Mouse (Mus musculus) kidney, postnatal 0 days (tissue): ENCODE results near the gene Srsf3. TPM values are rescaled to one million over a fixed set of nuclear protein-coding genes. Genes with fewer than 3 reads are reported as not detected.

Source experiments
- ATAC-seq: fragments of 200-750 bp; cut with Nextera tagmentation; replicated peaks from 2 replicates; pipeline ENCODE4 v1.8.0; 2017; ENCODE audit warnings: low read depth, moderate number of reproducible peaks, moderate TSS enrichment, moderate library complexity; ENCODE audit not compliant: low FRiP score
- DNase-seq: peaks from one replicate; pipeline ENCODE4 v3.0.0-alpha.2; 2016; ENCODE audit warnings: low spot score
- H3K27ac ChIP-seq: fragments of 300-500 bp; sonication (generic); 2 replicates; pipeline ENCODE4 v1.5.1; 2014; ENCODE audit warnings: mild to moderate bottlenecking
- H3K27me3 ChIP-seq: fragments of 300-500 bp; sonication (generic); 2 replicates; pipeline ENCODE4 v1.6.1; 2014; ENCODE audit warnings: low read length, mixed read lengths; ENCODE audit not compliant: insufficient read depth
- H3K36me3 ChIP-seq: fragments of 300-500 bp; sonication (generic); 2 replicates; pipeline ENCODE4 v1.6.1; 2014; ENCODE audit warnings: low read length, mixed read lengths; ENCODE audit not compliant: insufficient read depth
- H3K4me1 ChIP-seq: fragments of 300-500 bp; sonication (generic); replicated peaks from 2 replicates; pipeline ENCODE4 v1.6.1; 2014; ENCODE audit warnings: antibody characterized with exemption, low read length, mixed read lengths; ENCODE audit not compliant: insufficient read depth
- H3K4me2 ChIP-seq: fragments of 300-500 bp; sonication (generic); 2 replicates; pipeline ENCODE4 v1.6.1; 2014; ENCODE audit warnings: mild to moderate bottlenecking, low read length, moderate library complexity, mixed read lengths
- H3K4me3 ChIP-seq: fragments of 300-500 bp; sonication (generic); replicated peaks from 2 replicates; pipeline ENCODE4 v1.5.1; 2014; ENCODE audit warnings: low read depth, low read length
- H3K9ac ChIP-seq: fragments of 300-500 bp; sonication (generic); 2 replicates; pipeline ENCODE4 v1.6.1; 2014; ENCODE audit warnings: low read depth, low read length
- H3K9me3 ChIP-seq: fragments of 300-500 bp; sonication (generic); replicated peaks from 2 replicates; pipeline ENCODE4 v1.6.1; 2016; ENCODE audit warnings: low read length, inconsistent platforms, mixed read lengths
- CTCF ChIP-seq: IDR thresholded peaks from 2 replicates; pipeline ENCODE4 v1.5.1; 2016; ENCODE audit warnings: antibody characterized with exemption, low read depth, mild to moderate bottlenecking, moderate library complexity
- WGBS: fragments of 180-500 bp; shearing (Covaris S2); extraction: QIAGEN DNeasy Blood & Tissue Kit; methylation state at CpG from one replicate; pipeline ENCODE4 v1.1.7; 2014; 5-methylcytosine and 5-hydroxymethylcytosine counted together
- polyA plus RNA-seq: library from polyadenylated mRNA; unstranded; fragments of >200 nt; fragmentation: Nextera tagmentation; extraction: Ambion mirVana; gene quantifications from 2 replicates; pipeline ENCODE4 v1.2.1, GENCODE M21; 2015

Srsf3 gene
- polyA plus RNA-seq: 456 and 496 TPM in 2 replicates

GRCm38 (mm10) chr17:29032274-29033069 lies at the start of gene Srsf3:
Gene Srsf3 (plus strand): TSS chr17:29032628.
- TF ChIP-seq CTCF: no peak
- Histone ChIP-seq H3K4me2 (peak within 1 kb of the TSS; percentile 78), H3K27ac (peak within 1 kb of the TSS; percentile 99), H3K9me3 (no peaks in the 10 kb centered on the region), H3K27me3 (no peaks in the 10 kb centered on the region), H3K4me3 (peak within 1 kb of the TSS; percentile 88), H3K4me1 (0 out of 2 replicates have a peak, but pooled peaks cover 3% of the 10 kb centered on the region), H3K36me3 (peaks cover 8% of the 10 kb centered on the region; the same call in 1 of the 2 replicates), H3K9ac (peak within 1 kb of the TSS; percentile 96)
- WGBS: under 1% methylated on average over 77 of the region's 77 CpGs
- ATAC-seq (peak; percentile 96), DNase-seq (peak; percentile 100)

GRCm38 (mm10) chr17:28984724-28985420 lies 47.6 kb upstream of the Srsf3 start:
- peaks cover 40% of the 10 kb centered on the region for H3K36me3 ChIP-seq
- no peak for TF ChIP-seq CTCF
- H3K9ac ChIP-seq: no peak overlapping the region
- no peak overlapping the region for H3K4me3 ChIP-seq
- no peak overlapping the region for H3K27ac ChIP-seq
- ATAC-seq (no peak), DNase-seq (no peak)
- H3K27me3 ChIP-seq: no peaks in the 10 kb centered on the region
- 90% methylated on average over 1 of the region's 1 CpGs for WGBS
- H3K4me2 ChIP-seq: no peak overlapping the region
- no peaks in the 10 kb centered on the region for H3K4me1 ChIP-seq
- H3K9me3 ChIP-seq: no peaks in the 10 kb centered on the region

- peaks cover 44% of the 10 kb centered on the region for H3K36me3 ChIP-seq
- no peaks in the 10 kb centered on the region for H3K4me1 ChIP-seq
- H3K4me3 ChIP-seq: no peak overlapping the region
- no peak overlapping the region for H3K4me2 ChIP-seq
- DNase-seq (peak; percentile 32), ATAC-seq (no peak)
- peak; percentile 60 for TF ChIP-seq CTCF
- H3K27me3 ChIP-seq: no peaks in the 10 kb centered on the region
- H3K9ac ChIP-seq: no peak overlapping the region
- no peak overlapping the region for H3K27ac ChIP-seq
- no peaks in the 10 kb centered on the region for H3K9me3 ChIP-seq
Observed at GRCm38 (mm10) chr17:28986833-28987232, 45.6 kb upstream of the Srsf3 start.

DNA sequence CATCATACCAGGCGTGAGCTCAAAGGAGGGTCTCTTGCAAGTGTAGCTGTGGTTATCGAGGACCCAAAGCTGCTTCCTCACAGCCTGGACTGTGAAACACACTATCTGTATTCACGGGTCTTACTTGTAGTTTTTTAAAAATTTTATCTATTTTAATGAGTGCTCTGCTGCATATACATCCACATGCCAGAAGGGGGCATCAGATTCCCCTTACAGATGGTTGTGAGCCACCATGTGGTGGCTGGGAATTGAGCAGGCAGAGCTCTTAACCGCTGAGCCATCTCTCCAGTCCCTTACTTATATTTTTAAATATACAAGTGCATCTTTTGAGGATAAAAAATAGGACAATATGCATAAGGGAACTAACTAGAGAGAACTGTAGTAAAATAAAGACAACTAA lies 44.7 kb upstream of the Srsf3 start:
- Histone ChIP-seq H3K27me3 (no peaks in the 10 kb centered on the region), H3K4me3 (no peak overlapping the region), H3K9ac (no peak overlapping the region), H3K9me3 (no peaks in the 10 kb centered on the region), H3K4me1 (no peaks in the 10 kb centered on the region), H3K27ac (no peak overlapping the region), H3K36me3 (peaks cover 38% of the 10 kb centered on the region), H3K4me2 (no peak overlapping the region)
- DNase-seq: peak; percentile 74
- WGBS: 71% methylated on average over 4 of the region's 4 CpGs
- TF ChIP-seq CTCF: peak; percentile 92
- no peak for ATAC-seq

- no peak overlapping the region for H3K9ac ChIP-seq
- H3K4me1 ChIP-seq: no peaks in the 10 kb centered on the region
- DNase-seq (no peak), ATAC-seq (no peak)
- H3K9me3 ChIP-seq: no peaks in the 10 kb centered on the region
- no peaks in the 10 kb centered on the region for H3K27me3 ChIP-seq
- no peak overlapping the region for H3K27ac ChIP-seq
- no peak for TF ChIP-seq CTCF
- peaks cover 34% of the 10 kb centered on the region for H3K36me3 ChIP-seq
- no peak overlapping the region for H3K4me2 ChIP-seq
- H3K4me3 ChIP-seq: no peak overlapping the region
- 80% methylated on average over 4 of the region's 4 CpGs for WGBS
Observed at GRCm38 (mm10) chr17:28988291-28988690, 44.1 kb upstream of the Srsf3 start.

DNA sequence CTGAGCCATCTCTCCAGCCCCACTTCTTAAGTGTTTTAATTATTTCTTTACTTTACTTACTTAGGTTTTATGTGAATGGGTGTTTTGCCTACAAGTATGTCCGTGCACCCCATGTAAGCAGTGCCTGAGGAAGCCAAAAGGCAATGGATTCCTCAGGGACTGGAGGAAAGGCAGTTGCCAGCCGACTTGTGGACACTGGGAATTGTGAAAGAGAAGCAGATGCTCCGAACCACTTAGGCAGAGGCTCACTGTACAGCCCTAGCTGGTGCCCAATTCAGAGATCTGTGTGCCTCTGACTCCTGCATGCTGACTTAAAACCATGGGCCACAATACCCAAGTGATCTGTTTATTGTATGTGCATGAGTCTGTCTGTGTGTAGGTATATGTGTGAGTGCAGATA lies 43.4 kb upstream of the Srsf3 start:
- Histone ChIP-seq H3K4me1 (no peaks in the 10 kb centered on the region), H3K36me3 (peaks cover 27% of the 10 kb centered on the region), H3K9me3 (no peaks in the 10 kb centered on the region), H3K9ac (no peak overlapping the region), H3K4me3 (no peak overlapping the region), H3K27me3 (no peaks in the 10 kb centered on the region), H3K4me2 (no peak overlapping the region), H3K27ac (no peak overlapping the region)
- no peak for TF ChIP-seq CTCF
- DNase-seq (no peak), ATAC-seq (no peak)
- 80% methylated on average over 3 of the region's 3 CpGs for WGBS
